Mouse (Mus musculus) neural tube, embryonic 11.5 days (tissue): ENCODE results near the gene Ptgr2. TPM values are rescaled to one million over a fixed set of nuclear protein-coding genes. Genes with fewer than 3 reads are reported as not detected.
A peak's percentile ranks its signal among the peaks of the same experiment; 100 is the strongest.
"Not testable (repeated sequence)": the region's sequence is repeated elsewhere in the genome, so short reads cannot be mapped to it uniquely, and the experiment has no call there.

ENCODE experiments used
- ATAC-seq: fragments of 200-750 bp; cut with Nextera tagmentation; 2 replicates; pipeline ENCODE4 v1.8.0; 2017; ENCODE audit warnings: moderate number of reproducible peaks, mild to moderate bottlenecking, moderate TSS enrichment, moderate library complexity; ENCODE audit not compliant: insufficient read depth, low FRiP score, low TSS enrichment
- DNase-seq: peaks from one replicate; pipeline ENCODE4 v3.0.0-alpha.2; 2015; ENCODE audit warnings: low spot score
- H3K27ac ChIP-seq: fragments of 300-500 bp; sonication (generic); 2 replicates; pipeline ENCODE4 v1.5.1; 2014; ENCODE audit warnings: low read depth, mild to moderate bottlenecking, low read length
- H3K27me3 ChIP-seq: fragments of 300-500 bp; sonication (generic); 2 replicates; pipeline ENCODE4 v1.6.1; 2014; ENCODE audit warnings: mild to moderate bottlenecking, low read length, mixed read lengths; ENCODE audit not compliant: control insufficient read depth, insufficient read depth
- H3K36me3 ChIP-seq: fragments of 300-500 bp; sonication (generic); 2 replicates; pipeline ENCODE4 v1.6.1; 2014; ENCODE audit warnings: mild to moderate bottlenecking, low read length, moderate library complexity, mixed read lengths; ENCODE audit not compliant: control insufficient read depth, insufficient read depth
- H3K4me1 ChIP-seq: fragments of 300-500 bp; sonication (generic); 2 replicates; pipeline ENCODE4 v1.6.1; 2014; ENCODE audit warnings: low read length, mixed read lengths; ENCODE audit not compliant: control insufficient read depth, insufficient read depth
- H3K4me2 ChIP-seq: fragments of 300-500 bp; sonication (generic); 2 replicates; pipeline ENCODE4 v1.6.1; 2014; ENCODE audit warnings: low read depth, mild to moderate bottlenecking, moderate library complexity
- H3K4me3 ChIP-seq: fragments of 300-500 bp; sonication (generic); 2 replicates; pipeline ENCODE4 v1.5.1; 2014; ENCODE audit warnings: low read depth, low read length
- H3K9ac ChIP-seq: fragments of 300-500 bp; sonication (generic); 2 replicates; pipeline ENCODE4 v1.6.1; 2014; ENCODE audit warnings: mild to moderate bottlenecking, low read length
- H3K9me3 ChIP-seq: fragments of 300-500 bp; sonication (generic); 2 replicates; pipeline ENCODE4 v1.6.1; 2016; ENCODE audit warnings: low read length; ENCODE audit not compliant: control insufficient read depth
- WGBS: fragments of 180-500 bp; shearing (Covaris S2); extraction: QIAGEN DNeasy Blood & Tissue Kit; methylation state at CpG from one replicate; pipeline ENCODE4 v1.1.7; 2014; 5-methylcytosine and 5-hydroxymethylcytosine counted together
- polyA plus RNA-seq: library from polyadenylated mRNA; unstranded; fragments of >200 nt; fragmentation: Nextera tagmentation; extraction: Ambion mirVana; gene quantifications from 2 replicates; pipeline ENCODE4 v1.2.1, GENCODE M21; 2014

Gene Ptgr2
- 15.5 and 16.4 TPM in 2 replicates for polyA plus RNA-seq

DNA sequence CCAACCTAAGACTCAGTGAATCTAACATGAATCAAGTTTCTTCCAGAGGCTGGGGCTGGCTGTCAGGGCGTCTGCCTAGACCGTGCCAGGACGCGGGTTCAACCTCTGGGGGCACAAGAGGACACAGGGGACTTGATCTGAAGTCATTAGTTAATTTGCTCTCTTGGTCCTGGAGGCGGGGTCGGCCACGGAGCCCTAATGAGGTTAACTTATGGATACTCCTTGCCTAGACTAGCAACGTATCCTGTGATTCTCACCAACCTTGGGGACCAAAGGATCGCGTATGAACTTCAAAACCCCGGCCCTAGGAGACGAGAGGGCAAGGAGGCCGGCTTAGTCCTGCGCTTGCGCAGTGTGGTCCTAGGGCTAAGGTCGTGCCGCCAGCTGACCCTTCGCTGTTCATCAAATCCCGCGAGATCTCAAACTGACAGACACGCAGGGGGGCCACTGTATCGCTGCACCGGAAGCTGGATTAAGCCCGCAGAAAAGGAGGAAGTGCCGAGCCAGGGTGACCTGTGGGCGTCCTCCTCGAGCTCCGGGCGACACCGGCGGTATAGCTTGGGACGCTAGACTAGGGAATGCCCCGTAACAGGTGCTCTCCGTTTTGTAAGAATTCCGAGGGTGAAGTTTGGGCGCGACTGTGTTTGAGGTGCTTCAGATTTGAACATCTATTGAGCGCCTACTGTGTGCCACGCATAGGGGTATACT is at the start of gene Ptgr2:
Ptgr2 (plus strand) TSS at position 348 of the 708 bp plus-strand sequence.
- peaks cover 3% of the 10 kb centered on the region for H3K4me1 ChIP-seq
- H3K27ac ChIP-seq, result 0 out of 2 replicates have a peak within 1 kb of the TSS, but pooled peaks have one; percentile 27
- H3K9me3 ChIP-seq, result no peaks in the 10 kb centered on the region
- peak within 1 kb of the TSS; percentile 73 for H3K4me2 ChIP-seq
- ATAC-seq (peak; percentile 93), DNase-seq (peak; percentile 92)
- under 1% methylated on average over 39 of the region's 39 CpGs for WGBS
- no peaks in the 10 kb centered on the region for H3K27me3 ChIP-seq
- peak within 1 kb of the TSS; percentile 50 for H3K4me3 ChIP-seq
- no peaks in the 10 kb centered on the region for H3K36me3 ChIP-seq
- H3K9ac ChIP-seq, result peak within 1 kb of the TSS; percentile 71

DNA sequence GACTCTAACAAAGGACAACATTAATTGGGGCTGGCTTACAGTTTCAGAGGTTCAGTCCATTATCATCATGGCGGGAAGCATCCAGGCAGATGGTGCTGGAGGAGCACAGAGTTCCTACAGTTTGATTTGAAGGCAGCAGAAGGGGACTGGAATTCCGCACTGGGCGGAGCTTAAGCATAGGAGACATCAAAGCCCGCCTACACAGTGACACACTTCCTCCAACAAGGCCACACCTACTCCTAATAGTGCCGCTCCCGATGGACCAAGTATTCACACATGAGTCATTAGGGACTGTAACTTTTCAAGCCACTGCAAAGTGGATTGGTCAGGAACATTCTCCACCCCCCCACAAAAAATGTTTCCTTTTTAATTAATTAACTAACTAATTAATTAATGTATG is 49.5 kb upstream of the Ptgr2 start:
- ATAC-seq, result no peak

DNA sequence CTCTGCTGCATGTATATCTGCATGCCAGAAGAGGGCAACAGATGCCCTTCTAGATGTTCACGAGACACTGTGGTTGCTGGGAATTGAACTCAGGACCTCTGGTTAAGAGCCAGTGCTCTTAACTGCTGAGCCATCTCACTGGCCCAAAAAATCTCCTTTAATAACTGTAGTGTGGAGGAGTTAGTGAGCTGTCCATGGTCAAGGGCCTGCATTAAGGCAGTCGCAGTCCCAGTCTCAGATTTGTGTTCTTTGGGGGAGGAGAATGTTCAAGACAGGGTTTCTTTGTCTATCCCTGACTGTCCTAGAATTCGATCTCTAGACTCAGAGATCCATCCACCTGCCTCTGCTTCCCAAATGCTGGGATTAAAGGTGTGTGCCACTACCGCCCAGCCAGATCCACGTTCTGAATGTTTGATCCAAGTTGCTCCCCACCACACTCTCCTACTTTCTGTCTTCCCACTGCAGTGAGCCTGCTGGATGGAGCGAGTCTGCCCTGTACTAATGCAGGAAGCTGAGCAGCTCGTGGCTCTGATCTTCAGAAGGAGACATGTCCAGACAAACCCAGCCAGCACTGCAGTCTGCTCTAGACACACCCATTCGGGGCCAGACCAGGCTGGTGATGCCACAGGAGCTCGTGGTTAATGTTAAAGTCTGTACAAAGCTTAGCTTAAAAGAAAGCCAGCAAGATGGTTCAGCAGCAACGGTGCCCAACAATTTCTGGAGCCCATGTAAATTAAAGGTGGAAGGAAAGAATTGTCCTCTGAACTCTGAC is 48.9 kb upstream of the Ptgr2 start:
- Histone ChIP-seq H3K36me3 (no peaks in the 10 kb centered on the region), H3K9ac (no peak overlapping the region), H3K4me3 (no peak overlapping the region), H3K4me1 (no peaks in the 10 kb centered on the region), H3K4me2 (no peak overlapping the region), H3K27ac (no peak overlapping the region), H3K9me3 (no peaks in the 10 kb centered on the region), H3K27me3 (no peaks in the 10 kb centered on the region)
- ATAC-seq (no peak), DNase-seq (no peak)
- WGBS, result 86% methylated on average over 10 of the region's 10 CpGs

More for the DNA sequence above, 49.5 kb upstream of the Ptgr2 start:
- Histone ChIP-seq H3K4me3 (no peak overlapping the region), H3K9me3 (no peaks in the 10 kb centered on the region), H3K9ac (no peak overlapping the region), H3K4me2 (no peak overlapping the region), H3K27ac (no peak overlapping the region), H3K4me1 (no peaks in the 10 kb centered on the region), H3K36me3 (no peaks in the 10 kb centered on the region), H3K27me3 (no peaks in the 10 kb centered on the region)
- DNase-seq, result no peak
- WGBS, result 91% methylated on average over 6 of the region's 6 CpGs

DNA sequence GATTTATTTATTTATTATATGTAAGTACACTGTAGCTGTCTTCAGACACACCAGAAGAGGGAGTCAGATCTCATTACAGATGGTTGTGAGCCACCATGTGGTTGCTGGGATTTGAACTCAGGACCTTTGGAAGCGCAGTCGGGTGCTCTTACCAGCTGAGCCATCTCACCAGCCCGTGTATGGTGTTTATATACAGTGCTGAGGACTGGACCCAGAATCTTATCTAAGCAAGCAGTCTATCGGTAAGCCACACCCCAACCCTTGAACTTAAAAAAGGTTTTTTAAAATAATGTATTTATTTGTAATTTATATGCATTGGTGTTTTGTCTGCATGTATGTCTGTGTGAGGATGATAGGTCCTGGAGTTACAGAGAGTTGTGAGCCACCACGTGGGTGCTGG is 48.0 kb upstream of the Ptgr2 start:
- 86% methylated on average over 5 of the region's 5 CpGs for WGBS
- H3K9me3 ChIP-seq, H3K27ac ChIP-seq, H3K4me3 ChIP-seq, DNase-seq, H3K27me3 ChIP-seq, H3K9ac ChIP-seq, ATAC-seq, H3K4me2 ChIP-seq, H3K4me1 ChIP-seq, H3K36me3 ChIP-seq: not testable (repeated sequence)

DNA sequence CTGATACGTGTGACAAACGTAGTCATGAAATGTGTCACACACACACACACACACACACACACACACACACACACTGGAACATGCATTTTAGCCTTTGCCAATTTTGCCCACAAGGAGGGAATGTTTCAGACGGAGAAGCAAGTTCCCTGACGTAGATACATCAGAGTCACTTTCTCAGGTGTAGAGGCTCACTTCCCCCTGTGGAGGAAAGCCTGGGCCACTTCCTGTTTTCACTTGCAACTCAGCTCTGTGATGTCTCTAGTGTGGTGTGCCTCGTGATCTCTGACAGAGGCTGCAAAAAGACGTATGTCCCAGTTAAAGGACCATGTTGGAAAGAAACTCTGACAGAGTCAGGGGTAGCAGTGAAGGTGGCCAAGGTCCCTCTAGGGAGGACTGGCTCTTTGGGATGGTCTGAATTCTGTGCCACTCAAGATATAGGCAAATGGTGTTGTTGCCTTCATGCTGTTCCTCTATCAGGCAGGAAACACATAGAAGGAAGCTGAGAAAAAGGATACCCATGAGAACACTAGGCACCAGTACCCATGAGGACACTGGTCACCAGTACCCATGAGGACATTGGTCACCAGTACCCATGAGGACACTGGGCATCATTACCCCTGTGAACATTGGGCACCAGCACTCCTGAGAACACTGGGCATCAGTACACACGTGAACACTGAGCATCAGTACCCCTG is 41.8 kb upstream of the Ptgr2 start:
- no peaks in the 10 kb centered on the region for H3K36me3 ChIP-seq
- no peak for ATAC-seq
- H3K4me3 ChIP-seq, result no peak overlapping the region
- no peaks in the 10 kb centered on the region for H3K4me1 ChIP-seq
- no peak overlapping the region for H3K27ac ChIP-seq
- DNase-seq, result no peak
- H3K4me2 ChIP-seq, result no peak overlapping the region
- H3K27me3 ChIP-seq, result no peaks in the 10 kb centered on the region
- no peak overlapping the region for H3K9ac ChIP-seq
- no peaks in the 10 kb centered on the region for H3K9me3 ChIP-seq
- 82% methylated on average over 7 of the region's 7 CpGs for WGBS

DNA sequence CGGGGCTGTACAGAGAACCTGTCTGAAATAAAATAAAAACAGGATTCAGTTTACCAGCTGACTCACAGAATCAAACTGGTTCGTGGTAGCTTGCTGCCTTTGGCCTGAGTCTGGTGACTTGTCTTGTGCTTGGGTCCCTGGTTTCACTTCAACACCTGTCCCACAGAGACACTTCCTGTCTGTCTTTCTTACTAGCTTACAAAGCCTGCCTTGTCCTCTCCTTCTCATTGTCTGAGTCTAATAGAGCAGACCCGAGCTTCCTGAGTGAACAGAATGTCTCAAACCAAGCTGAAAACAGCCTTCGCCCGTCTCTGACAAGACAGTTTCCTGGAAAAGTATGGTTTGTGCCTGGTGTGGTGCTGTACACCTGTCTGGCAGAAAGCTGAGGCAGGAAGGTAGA is 39.3 kb upstream of the Ptgr2 start:
- Histone ChIP-seq H3K27me3 (no peaks in the 10 kb centered on the region), H3K9ac (no peak overlapping the region), H3K9me3 (no peaks in the 10 kb centered on the region), H3K4me3 (no peak overlapping the region), H3K4me1 (no peaks in the 10 kb centered on the region), H3K4me2 (no peak overlapping the region), H3K27ac (no peak overlapping the region), H3K36me3 (no peaks in the 10 kb centered on the region)
- no peak for DNase-seq
- no peak for ATAC-seq
- WGBS, result 68% methylated on average over 5 of the region's 5 CpGs

DNA sequence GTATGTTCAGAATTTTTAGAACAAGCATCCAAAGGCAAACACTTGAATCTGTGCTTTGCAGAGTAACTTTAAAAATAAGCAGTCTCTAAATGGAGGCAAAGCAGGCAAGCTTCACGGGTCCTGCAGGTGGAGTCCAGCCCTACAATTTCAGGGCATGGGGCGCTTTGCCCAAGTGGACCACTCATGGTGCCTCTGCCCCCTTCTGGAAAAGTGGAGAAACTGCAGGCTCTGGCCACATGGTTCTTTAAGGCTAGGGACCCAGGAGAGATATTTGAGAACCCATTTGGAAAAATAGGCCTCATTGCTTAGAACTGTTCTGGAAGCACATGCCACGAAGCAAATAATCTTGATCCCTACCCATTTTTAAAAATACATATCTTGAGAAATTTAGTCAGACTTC is 35.8 kb upstream of the Ptgr2 start:
- ATAC-seq, result no peak
- H3K36me3 ChIP-seq, result no peaks in the 10 kb centered on the region
- WGBS, result 9% methylated on average over 3 of the region's 3 CpGs

DNA sequence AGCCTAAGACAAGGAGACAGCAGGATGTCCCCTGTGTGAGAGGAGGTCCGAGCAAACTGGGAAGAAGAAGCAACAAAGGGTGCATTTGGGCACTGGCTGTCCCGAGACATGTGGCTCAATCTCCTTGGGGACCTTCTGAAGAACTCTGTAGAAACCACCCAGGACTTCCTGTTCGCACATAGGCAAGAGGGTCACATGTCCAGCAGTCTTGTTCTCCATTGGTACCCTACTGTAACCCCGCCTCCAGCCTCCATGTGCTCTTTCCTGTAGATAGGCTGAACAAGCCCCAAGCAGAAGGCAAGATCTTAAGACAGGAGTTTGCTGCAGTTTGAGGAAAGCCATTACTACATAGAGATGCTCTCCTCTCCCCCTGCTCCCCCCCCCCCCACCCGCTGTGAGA is 32.2 kb upstream of the Ptgr2 start:
- H3K9me3 ChIP-seq, result no peaks in the 10 kb centered on the region
- H3K4me2 ChIP-seq, result no peak overlapping the region
- WGBS, result 84% methylated on average over 5 of the region's 5 CpGs
- no peaks in the 10 kb centered on the region for H3K36me3 ChIP-seq
- no peak overlapping the region for H3K27ac ChIP-seq
- H3K4me1 ChIP-seq, result no peaks in the 10 kb centered on the region
- ATAC-seq, result no peak
- H3K27me3 ChIP-seq, result no peaks in the 10 kb centered on the region
- H3K4me3 ChIP-seq, result no peak overlapping the region
- DNase-seq, result no peak
- no peak overlapping the region for H3K9ac ChIP-seq

More for the DNA sequence above, 35.8 kb upstream of the Ptgr2 start:
- H3K9ac ChIP-seq, result no peak overlapping the region
- no peaks in the 10 kb centered on the region for H3K4me1 ChIP-seq
- no peaks in the 10 kb centered on the region for H3K9me3 ChIP-seq
- H3K4me3 ChIP-seq, result no peak overlapping the region
- H3K4me2 ChIP-seq, result no peak overlapping the region
- no peaks in the 10 kb centered on the region for H3K27me3 ChIP-seq
- no peak overlapping the region for H3K27ac ChIP-seq
- peak; percentile 68 for DNase-seq
